Mouse (Mus musculus) hindbrain, embryonic 15.5 days (tissue): ENCODE measurements around the gene Cux1. TPM values are rescaled to one million over a fixed set of nuclear protein-coding genes. Genes with fewer than 3 reads are reported as not detected.
"Not testable (repeated sequence)": the region's sequence is repeated elsewhere in the genome, so short reads cannot be mapped to it uniquely, and the experiment has no call there.

Experiments used
- ATAC-seq: fragments of 200-750 bp; cut with Nextera tagmentation; 2 replicates; pipeline ENCODE4 v1.8.0; 2017; ENCODE audit warnings: low read depth, moderate number of reproducible peaks, moderate TSS enrichment; ENCODE audit not compliant: low FRiP score
- H3K27ac ChIP-seq: fragments of 300-500 bp; sonication (generic); replicated peaks from 2 replicates; pipeline ENCODE4 v1.5.1; 2015; ENCODE audit warnings: mild to moderate bottlenecking, inconsistent platforms
- H3K27me3 ChIP-seq: fragments of 300-500 bp; sonication (generic); 2 replicates; pipeline ENCODE4 v1.6.1; 2015; ENCODE audit warnings: control low read depth, inconsistent platforms
- H3K36me3 ChIP-seq: fragments of 300-500 bp; sonication (generic); 2 replicates; pipeline ENCODE4 v1.6.1; 2015; ENCODE audit warnings: control low read depth, inconsistent platforms
- H3K4me1 ChIP-seq: fragments of 300-500 bp; sonication (generic); replicated peaks from 2 replicates; pipeline ENCODE4 v1.6.1; 2015; ENCODE audit warnings: control low read depth, inconsistent platforms
- H3K4me2 ChIP-seq: fragments of 300-500 bp; sonication (generic); 2 replicates; pipeline ENCODE4 v1.6.1; 2015; ENCODE audit warnings: moderate library complexity, mild to moderate bottlenecking, inconsistent platforms
- H3K4me3 ChIP-seq: fragments of 300-500 bp; sonication (generic); 2 replicates; pipeline ENCODE4 v1.5.1; 2015; ENCODE audit warnings: mild to moderate bottlenecking, inconsistent platforms
- H3K9ac ChIP-seq: fragments of 300-500 bp; sonication (generic); 2 replicates; pipeline ENCODE4 v1.6.1; 2015; ENCODE audit warnings: inconsistent platforms
- H3K9me3 ChIP-seq: fragments of 300-500 bp; sonication (generic); 2 replicates; pipeline ENCODE4 v1.6.1; 2016; ENCODE audit warnings: control low read depth, inconsistent platforms
- WGBS: fragments of 180-500 bp; shearing (Covaris S2); methylation state at CpG from one replicate; pipeline ENCODE4 v1.1.7; 2015; 5-methylcytosine and 5-hydroxymethylcytosine counted together
- polyA plus RNA-seq: library from polyadenylated mRNA; unstranded; fragments of >200 nt; fragmentation: Nextera tagmentation; extraction: Ambion mirVana; gene quantifications from 2 replicates; pipeline ENCODE4 v1.2.1, GENCODE M21; 2015

The Cux1 gene
- polyA plus RNA-seq, 1 experiment from 2014 or later: 106 TPM

DNA sequence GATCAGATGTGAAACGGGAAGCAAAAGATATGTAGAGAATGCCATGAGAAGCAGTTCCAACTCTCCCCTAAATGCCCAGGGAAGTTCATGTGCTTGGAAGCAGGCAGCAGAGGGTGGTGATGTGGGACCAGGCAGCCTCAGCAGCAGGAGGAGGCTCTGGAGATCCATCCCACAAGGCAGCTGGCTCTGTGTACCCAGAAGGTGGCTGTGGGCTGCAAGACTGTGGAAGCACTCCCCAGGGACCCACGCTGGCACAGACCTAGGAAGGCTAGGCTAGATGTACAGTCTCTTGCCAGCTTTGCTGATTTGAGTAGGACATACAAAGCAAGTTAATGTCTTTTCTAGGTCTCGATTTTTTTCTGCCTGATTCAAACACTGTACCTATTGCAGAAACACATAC lies 91.0 kb downstream of the Cux1 start:
- Histone ChIP-seq H3K9me3 (no peaks in the 10 kb centered on the region), H3K27ac (no peak overlapping the region), H3K4me1 (peaks cover 18% of the 10 kb centered on the region), H3K36me3 (no peaks in the 10 kb centered on the region), H3K4me2 (no peak overlapping the region), H3K9ac (no peak overlapping the region), H3K27me3 (no peaks in the 10 kb centered on the region), H3K4me3 (no peak overlapping the region)
- WGBS: 84% methylated on average over 3 of the region's 3 CpGs
- ATAC-seq: no peak

DNA sequence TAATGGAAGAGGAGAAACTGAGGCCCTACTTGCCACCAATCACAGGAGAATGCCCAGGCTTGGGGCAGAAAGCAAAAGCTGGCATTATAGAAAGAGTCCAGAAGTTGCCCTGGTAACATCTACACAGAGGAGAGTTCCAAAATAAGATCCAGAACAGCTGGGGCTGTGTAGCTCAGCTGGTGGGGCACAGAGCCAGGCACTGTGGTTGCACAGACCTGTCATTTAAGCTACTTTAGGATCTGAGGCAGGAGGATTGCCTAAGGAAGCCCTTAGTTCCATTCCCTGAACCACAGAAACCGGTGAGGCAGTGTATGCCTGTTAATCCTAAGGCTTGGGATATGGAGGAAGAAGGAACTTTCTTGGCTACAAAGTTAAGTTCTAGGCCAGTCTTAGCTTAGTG lies 92.1 kb downstream of the Cux1 start:
- Histone ChIP-seq H3K9ac (no peak overlapping the region), H3K9me3 (no peaks in the 10 kb centered on the region), H3K36me3 (no peaks in the 10 kb centered on the region), H3K4me1 (peaks cover 18% of the 10 kb centered on the region), H3K4me2 (no peak overlapping the region), H3K4me3 (no peak overlapping the region), H3K27ac (no peak overlapping the region), H3K27me3 (no peaks in the 10 kb centered on the region)
- 96% methylated on average over 1 of the region's 1 CpGs for WGBS
- no peak for ATAC-seq

DNA sequence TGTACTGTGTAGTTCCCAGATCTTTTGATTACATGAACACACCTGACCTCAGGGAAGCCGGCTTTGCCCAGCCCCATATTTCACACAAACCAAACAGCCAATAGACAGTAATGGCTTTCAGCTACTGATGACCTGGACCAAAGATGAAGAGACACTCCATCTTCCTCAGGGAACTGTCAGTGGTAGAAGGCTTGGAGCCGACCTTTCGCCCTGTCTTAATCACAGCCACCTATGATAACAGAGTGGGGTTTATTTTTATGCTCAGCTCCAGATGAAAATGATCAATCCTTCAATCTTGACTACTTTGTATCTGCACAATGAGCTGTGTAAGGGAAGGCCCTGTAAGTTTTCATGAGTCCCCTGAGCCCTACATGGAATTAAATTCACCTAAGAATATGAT lies 93.2 kb downstream of the Cux1 start:
- H3K9ac ChIP-seq: no peak overlapping the region
- no peaks in the 10 kb centered on the region for H3K27me3 ChIP-seq
- ATAC-seq: no peak
- H3K4me3 ChIP-seq: no peak overlapping the region
- H3K36me3 ChIP-seq: no peaks in the 10 kb centered on the region
- 59% methylated on average over 3 of the region's 3 CpGs for WGBS
- H3K4me1 ChIP-seq: peaks cover 18% of the 10 kb centered on the region
- H3K4me2 ChIP-seq: no peak overlapping the region
- H3K9me3 ChIP-seq: no peaks in the 10 kb centered on the region
- H3K27ac ChIP-seq: no peak overlapping the region

DNA sequence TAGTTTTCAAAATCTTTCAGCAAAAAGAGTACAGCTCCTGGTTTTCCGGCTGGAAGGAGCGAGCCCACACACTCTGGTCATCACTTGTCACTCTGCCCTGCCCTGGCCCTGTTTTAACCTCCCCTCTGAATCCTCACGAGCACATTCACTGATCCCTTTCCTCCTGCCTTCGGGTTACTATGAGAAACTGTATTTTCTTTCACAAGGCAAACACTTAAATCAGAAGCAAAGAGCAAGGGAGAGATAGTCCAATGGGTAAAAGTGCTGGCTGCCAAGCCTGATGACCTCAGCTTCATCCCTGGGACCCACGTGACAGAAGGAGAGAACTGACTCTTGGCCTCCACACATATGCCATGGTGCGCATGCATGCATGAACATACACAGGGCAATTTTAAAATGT lies 94.0 kb downstream of the Cux1 start:
- 51% methylated on average over 6 of the region's 6 CpGs for WGBS
- Histone ChIP-seq H3K9me3 (no peaks in the 10 kb centered on the region), H3K4me3 (no peak overlapping the region), H3K27ac (0 out of 2 replicates have a peak overlapping the region, but pooled peaks have one; percentile 11), H3K4me2 (no peak overlapping the region), H3K9ac (no peak overlapping the region), H3K27me3 (no peaks in the 10 kb centered on the region), H3K4me1 (peaks cover 21% of the 10 kb centered on the region), H3K36me3 (no peaks in the 10 kb centered on the region)
- no peak for ATAC-seq

DNA sequence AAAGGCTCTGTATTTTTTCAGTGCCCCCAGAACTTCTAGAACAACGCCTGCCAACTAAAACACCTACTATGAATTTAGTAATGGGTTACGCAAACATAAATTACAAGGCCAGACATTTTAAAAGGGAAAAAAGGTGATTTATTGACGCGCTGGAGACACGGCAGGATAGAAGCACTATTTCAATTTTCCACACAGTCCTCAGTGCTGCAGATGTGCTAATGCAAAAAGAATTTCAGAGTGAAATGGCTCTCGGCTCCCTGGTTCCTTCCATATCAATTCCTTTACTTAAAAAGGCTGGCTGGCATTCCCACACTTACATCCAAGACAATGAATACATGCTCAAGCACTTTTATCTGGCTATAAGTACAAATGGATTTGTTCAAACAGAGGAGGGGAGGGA lies 94.4 kb downstream of the Cux1 start:
- no peak overlapping the region for H3K4me3 ChIP-seq
- no peak overlapping the region for H3K9ac ChIP-seq
- 0 out of 2 replicates have a peak overlapping the region, but pooled peaks have one; percentile 11 for H3K27ac ChIP-seq
- H3K36me3 ChIP-seq: no peaks in the 10 kb centered on the region
- 67% methylated on average over 6 of the region's 6 CpGs for WGBS
- no peaks in the 10 kb centered on the region for H3K9me3 ChIP-seq
- ATAC-seq: no peak
- H3K27me3 ChIP-seq: no peaks in the 10 kb centered on the region
- H3K4me2 ChIP-seq: no peak overlapping the region
- H3K4me1 ChIP-seq: peaks cover 25% of the 10 kb centered on the region

DNA sequence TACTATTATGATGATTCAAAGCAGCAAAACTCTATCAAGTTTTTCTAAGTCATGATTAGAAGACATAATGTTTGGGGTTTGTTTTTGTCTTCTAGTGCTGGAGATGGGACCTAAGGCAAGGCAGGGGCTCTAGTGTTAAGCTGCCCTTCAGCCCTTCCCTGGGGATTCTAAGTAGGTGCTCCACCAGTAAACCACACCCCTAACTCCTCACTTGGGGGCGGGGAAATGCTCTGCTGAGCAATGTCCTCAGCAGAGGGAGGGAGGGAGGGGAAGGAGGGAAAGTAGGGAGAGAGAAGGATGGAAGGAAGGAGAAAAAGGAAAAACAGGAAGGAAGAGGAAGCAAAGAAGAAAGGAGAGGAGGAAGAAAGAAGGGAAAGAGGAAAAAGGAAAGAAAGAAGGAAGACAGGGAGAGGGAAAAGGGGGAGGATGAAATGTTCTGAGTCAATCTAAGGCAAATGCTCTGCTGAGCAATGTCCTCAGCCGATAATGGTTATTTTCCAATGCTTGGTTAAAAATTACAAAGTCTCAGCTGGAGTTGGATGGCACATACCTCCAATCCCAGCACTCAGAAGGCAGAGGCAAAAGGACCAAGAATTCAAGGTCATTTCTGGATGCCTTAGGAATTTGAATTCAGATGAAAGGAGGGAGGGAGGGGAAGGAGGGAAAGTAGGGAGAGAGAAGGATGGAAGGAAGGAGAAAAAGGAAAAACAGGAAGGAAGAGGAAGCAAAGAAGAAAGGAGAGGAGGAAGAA lies 96.1 kb downstream of the Cux1 start:
- H3K4me3 ChIP-seq, H3K9me3 ChIP-seq, H3K9ac ChIP-seq, ATAC-seq, H3K4me2 ChIP-seq, H3K36me3 ChIP-seq, H3K27me3 ChIP-seq, H3K27ac ChIP-seq: not testable (repeated sequence)
- 55% methylated on average over 2 of the region's 2 CpGs for WGBS
- peaks cover 31% of the 10 kb centered on the region for H3K4me1 ChIP-seq

DNA sequence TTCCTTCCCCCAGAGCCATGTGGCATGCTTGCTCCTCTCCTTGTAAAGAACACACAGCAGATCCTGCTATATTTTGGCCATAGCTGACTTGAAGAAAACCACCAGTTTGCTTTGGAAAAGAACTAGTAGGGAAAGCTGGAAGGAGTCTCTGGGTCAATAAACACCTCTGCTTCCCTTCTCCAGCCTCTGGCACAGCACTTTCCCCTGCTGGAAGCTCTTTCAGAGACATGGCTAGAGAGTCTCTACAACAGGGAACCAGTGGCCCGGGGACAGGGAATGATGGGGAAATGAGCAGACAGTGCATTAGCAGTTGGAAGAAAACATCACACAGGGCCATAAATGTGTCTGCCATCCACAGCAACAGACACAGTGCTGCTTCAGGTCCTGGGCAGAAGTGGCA lies 98.0 kb downstream of the Cux1 start:
- Histone ChIP-seq H3K4me1 (peaks cover 38% of the 10 kb centered on the region), H3K9me3 (no peaks in the 10 kb centered on the region), H3K27me3 (no peaks in the 10 kb centered on the region), H3K4me2 (no peak overlapping the region), H3K27ac (no peak overlapping the region), H3K36me3 (no peaks in the 10 kb centered on the region), H3K4me3 (no peak overlapping the region), H3K9ac (no peak overlapping the region)
- ATAC-seq: no peak
- WGBS: 67% methylated on average over 1 of the region's 1 CpGs

DNA sequence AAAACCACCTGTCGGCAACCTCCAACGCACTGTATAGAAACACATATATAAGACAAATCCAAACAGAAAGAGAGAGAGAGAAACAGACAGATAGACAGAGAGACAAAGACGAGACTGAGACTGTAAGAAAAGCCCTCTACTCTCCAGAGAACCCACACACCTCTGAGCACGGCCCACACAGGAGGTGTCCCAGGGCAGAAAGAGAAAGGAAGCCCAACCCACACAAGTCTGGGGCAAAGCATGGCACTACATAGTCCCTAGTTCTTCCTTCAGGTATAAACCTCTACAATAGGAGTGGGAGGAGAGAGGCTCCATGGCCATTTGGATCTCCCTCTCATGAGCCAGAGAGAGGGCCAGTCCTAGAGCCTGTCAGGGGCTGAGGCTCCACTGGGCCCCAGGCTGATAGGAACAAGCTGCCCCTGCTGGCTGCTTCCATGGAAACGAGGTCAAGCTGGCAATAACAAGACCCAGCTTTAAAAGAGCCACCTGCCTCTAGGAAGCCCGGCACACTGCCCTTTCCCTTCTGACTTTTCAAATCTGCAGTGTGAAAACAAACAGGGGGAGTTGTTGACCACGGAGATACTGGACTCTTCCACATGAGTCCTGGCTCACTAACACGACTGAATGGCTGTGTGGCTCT lies 99.8 kb downstream of the Cux1 start:
- H3K4me3 ChIP-seq: no peak overlapping the region
- no peak overlapping the region for H3K9ac ChIP-seq
- H3K36me3 ChIP-seq: no peaks in the 10 kb centered on the region
- peak; percentile 59; the same call in 1 of the 2 replicates for ATAC-seq
- H3K27ac ChIP-seq: no peak overlapping the region
- peaks cover 37% of the 10 kb centered on the region for H3K4me1 ChIP-seq
- WGBS: 20% methylated on average over 6 of the region's 8 CpGs
- no peak overlapping the region for H3K4me2 ChIP-seq
- H3K9me3 ChIP-seq: no peaks in the 10 kb centered on the region
- no peaks in the 10 kb centered on the region for H3K27me3 ChIP-seq

DNA sequence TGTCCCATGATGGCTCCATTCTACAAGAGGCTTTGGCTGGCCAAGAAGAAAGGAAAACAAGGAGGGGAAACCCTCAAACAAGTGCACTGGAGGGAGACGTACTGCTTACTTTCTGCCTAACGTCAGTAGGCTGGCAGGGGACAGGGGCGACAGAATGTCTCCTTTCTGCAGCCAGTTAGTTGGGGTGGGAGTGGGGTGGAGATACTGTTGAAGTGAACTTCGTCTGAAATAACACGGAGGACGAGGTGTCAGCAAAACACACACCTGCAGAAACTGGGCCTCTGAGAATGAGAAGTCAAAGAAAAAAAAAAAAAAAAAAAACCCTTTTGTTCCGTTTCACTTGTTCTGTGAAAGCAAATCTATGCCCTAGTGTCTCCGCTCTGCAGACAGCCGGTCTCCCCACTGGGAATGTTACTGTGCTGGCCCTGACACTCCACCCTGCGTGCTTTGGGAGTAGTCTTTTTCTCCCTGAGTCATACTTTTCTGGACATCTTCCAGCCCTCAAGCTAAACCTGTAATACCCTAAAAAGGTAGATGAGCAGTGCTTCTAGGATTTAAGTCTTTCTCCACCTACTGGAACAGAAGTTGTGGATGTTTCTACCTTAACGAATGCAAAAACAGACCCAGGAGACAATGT lies 101.4 kb downstream of the Cux1 start:
- no peak overlapping the region for H3K9ac ChIP-seq
- no peak overlapping the region for H3K4me2 ChIP-seq
- H3K27me3 ChIP-seq: no peaks in the 10 kb centered on the region
- ATAC-seq: no peak
- H3K36me3 ChIP-seq: no peaks in the 10 kb centered on the region
- H3K4me1 ChIP-seq: peaks cover 37% of the 10 kb centered on the region
- WGBS: 39% methylated on average over 11 of the region's 11 CpGs
- no peak overlapping the region for H3K27ac ChIP-seq
- no peaks in the 10 kb centered on the region for H3K9me3 ChIP-seq
- no peak overlapping the region for H3K4me3 ChIP-seq

DNA sequence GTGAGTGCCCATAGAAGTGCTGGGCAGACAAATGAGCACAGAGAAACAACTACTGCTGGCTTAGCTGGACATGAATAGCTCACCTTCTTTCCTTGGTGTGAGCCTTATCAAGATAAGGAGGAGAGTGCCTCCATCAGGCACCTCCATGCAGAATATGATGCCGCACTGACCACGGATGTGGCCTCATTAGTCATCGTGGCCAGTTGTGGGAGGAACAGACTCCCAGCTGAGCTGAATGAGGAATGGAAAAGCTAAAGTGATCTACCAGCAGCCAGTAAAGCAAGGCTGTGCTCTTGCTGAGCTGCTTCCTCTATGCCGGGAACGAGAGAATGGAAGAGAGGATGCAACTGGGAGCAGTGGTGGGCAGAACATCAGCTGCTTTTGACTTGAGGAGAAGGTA lies 101.9 kb downstream of the Cux1 start:
- Histone ChIP-seq H3K27me3 (no peaks in the 10 kb centered on the region), H3K9ac (no peak overlapping the region), H3K4me3 (no peak overlapping the region), H3K4me1 (peaks cover 37% of the 10 kb centered on the region), H3K4me2 (no peak overlapping the region), H3K36me3 (no peaks in the 10 kb centered on the region), H3K27ac (0 out of 2 replicates have a peak overlapping the region, but pooled peaks have one; percentile 7), H3K9me3 (no peaks in the 10 kb centered on the region)
- WGBS: 55% methylated on average over 5 of the region's 5 CpGs
- ATAC-seq: no peak

DNA sequence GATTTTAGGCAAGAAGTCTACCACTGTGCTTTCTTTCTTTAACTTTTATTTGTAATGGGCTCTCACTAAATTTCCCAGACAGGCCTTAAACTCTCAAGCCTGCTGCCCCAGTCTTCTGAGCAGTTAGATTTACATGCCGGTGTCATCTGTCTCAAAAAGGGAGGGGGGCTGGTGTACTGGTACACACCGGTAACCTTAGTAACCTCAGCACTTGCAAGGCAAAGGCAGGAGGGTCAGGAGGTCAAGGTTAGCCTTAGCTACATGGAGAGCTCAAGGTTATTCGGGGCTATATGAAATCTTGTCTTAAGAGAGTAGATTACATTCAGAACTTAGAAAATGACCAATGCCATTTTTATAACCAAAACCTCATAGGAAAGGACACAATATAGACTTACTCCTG lies 102.4 kb downstream of the Cux1 start:
- 65% methylated on average over 3 of the region's 3 CpGs for WGBS
- H3K4me1 ChIP-seq: peaks cover 37% of the 10 kb centered on the region

DNA sequence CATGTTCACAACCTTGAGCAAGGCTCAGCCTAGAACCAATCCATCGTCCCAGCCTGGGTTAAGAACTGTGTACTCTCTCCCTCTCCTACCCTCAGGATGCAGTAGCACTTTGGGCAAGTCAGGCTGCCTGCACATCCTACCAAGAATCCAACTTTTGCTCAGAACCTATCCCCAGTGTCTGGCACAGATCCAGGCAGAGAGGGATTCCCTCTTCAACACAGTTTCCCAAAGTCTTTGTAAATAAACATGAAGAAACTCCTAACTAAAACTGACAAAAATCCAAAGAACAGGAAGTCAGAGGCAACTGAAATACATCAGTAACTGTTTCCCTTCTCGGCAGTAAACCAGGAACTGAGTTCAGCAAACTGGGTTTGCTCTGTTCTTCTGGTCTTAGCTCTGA lies 103.2 kb downstream of the Cux1 start:
- no peak overlapping the region for H3K9ac ChIP-seq
- no peaks in the 10 kb centered on the region for H3K9me3 ChIP-seq
- 83% methylated on average over 2 of the region's 2 CpGs for WGBS
- no peak overlapping the region for H3K4me3 ChIP-seq
- no peaks in the 10 kb centered on the region for H3K27me3 ChIP-seq
- H3K27ac ChIP-seq: no peak overlapping the region
- no peaks in the 10 kb centered on the region for H3K36me3 ChIP-seq
- H3K4me1 ChIP-seq: peaks cover 37% of the 10 kb centered on the region
- no peak for ATAC-seq
- H3K4me2 ChIP-seq: no peak overlapping the region

More for the DNA sequence above, 102.4 kb downstream of the Cux1 start:
- Histone ChIP-seq H3K36me3 (no peaks in the 10 kb centered on the region), H3K9me3 (no peaks in the 10 kb centered on the region), H3K4me2 (no peak overlapping the region), H3K9ac (no peak overlapping the region), H3K27me3 (no peaks in the 10 kb centered on the region), H3K4me3 (no peak overlapping the region), H3K27ac (no peak overlapping the region)
- no peak for ATAC-seq
